Mouse (Mus musculus): ENCODE data around the gene Atcay.

The Atcay gene

GRCm38 (mm10) chr10:81168087-81168431 is 62.6 kb downstream of the Atcay start:
- peak overlapping the region; percentile 87 for H3K4me3 ChIP-seq (replicated peaks; ENCODE audit: low read length)
- H3K36me3 ChIP-seq (ENCODE audit: insufficient read depth, low read length), result peaks cover 31% of the 10 kb centered on the region
- peaks cover 59% of the 10 kb centered on the region for H3K4me1 ChIP-seq (replicated peaks; ENCODE audit: low read depth, low read length)
- no peaks in the 10 kb centered on the region for H3K27me3 ChIP-seq (ENCODE audit: insufficient read depth, low read length)
- H3K9me3 ChIP-seq (ENCODE audit: low read length), result no peaks in the 10 kb centered on the region
- no peak for TF ChIP-seq POU5F1 (IDR thresholded peaks at IDR 0.05; ENCODE audit: borderline replicate concordance, low read length)
- no peak for TF ChIP-seq CTCF (conservative IDR thresholded peaks at IDR 0.05; ENCODE audit: low read length)
- TF ChIP-seq NANOG (IDR thresholded peaks at IDR 0.05; ENCODE audit: borderline replicate concordance, low read length), result no peak

- no peaks in the 10 kb centered on the region for H3K9me3 ChIP-seq (ENCODE audit: low read length)
- H3K4me1 ChIP-seq (replicated peaks; ENCODE audit: low read depth, low read length), result peaks cover 61% of the 10 kb centered on the region
- no peaks in the 10 kb centered on the region for H3K27me3 ChIP-seq (ENCODE audit: insufficient read depth, low read length)
- TF ChIP-seq CTCF (conservative IDR thresholded peaks at IDR 0.05; ENCODE audit: low read length) (no peak), POU5F1 (IDR thresholded peaks at IDR 0.05; ENCODE audit: borderline replicate concordance, low read length) (no peak), NANOG (IDR thresholded peaks at IDR 0.05; ENCODE audit: borderline replicate concordance, low read length) (no peak)
- peak within 1 kb of the TSS; percentile 87 for H3K4me3 ChIP-seq (replicated peaks; ENCODE audit: low read length)
- H3K36me3 ChIP-seq (ENCODE audit: insufficient read depth, low read length), result peaks cover 37% of the 10 kb centered on the region
Measured at GRCm38 (mm10) chr10:81167200-81168086, 63.2 kb downstream of the Atcay start, which contains the start of gene Pias4. Pias4 (minus strand) TSS chr10:81167923.

GRCm38 (mm10) chr10:81165118-81165517 is 65.5 kb downstream of the Atcay start:
- Histone ChIP-seq H3K4me3 (replicated peaks; ENCODE audit: low read length) (no peak overlapping the region), H3K4me1 (replicated peaks; ENCODE audit: low read depth, low read length) (peaks cover 83% of the 10 kb centered on the region), H3K27me3 (ENCODE audit: insufficient read depth, low read length) (no peaks in the 10 kb centered on the region), H3K9me3 (ENCODE audit: low read length) (no peaks in the 10 kb centered on the region), H3K36me3 (ENCODE audit: insufficient read depth, low read length) (peaks cover 60% of the 10 kb centered on the region)
- no peak for TF ChIP-seq NANOG (IDR thresholded peaks at IDR 0.05; ENCODE audit: borderline replicate concordance, low read length)
- TF ChIP-seq POU5F1 (IDR thresholded peaks at IDR 0.05; ENCODE audit: borderline replicate concordance, low read length), result no peak
- no peak for TF ChIP-seq CTCF (conservative IDR thresholded peaks at IDR 0.05; ENCODE audit: low read length)

- Histone ChIP-seq H3K27me3 (ENCODE audit: insufficient read depth, low read length) (no peaks in the 10 kb centered on the region), H3K9me3 (ENCODE audit: low read length) (no peaks in the 10 kb centered on the region), H3K36me3 (ENCODE audit: insufficient read depth, low read length) (peaks cover 86% of the 10 kb centered on the region), H3K4me3 (replicated peaks; ENCODE audit: low read length) (peak overlapping the region; percentile 35), H3K4me1 (replicated peaks; ENCODE audit: low read depth, low read length) (peaks cover 96% of the 10 kb centered on the region)
- no peak for TF ChIP-seq NANOG (IDR thresholded peaks at IDR 0.05; ENCODE audit: borderline replicate concordance, low read length)
- no peak for TF ChIP-seq CTCF (conservative IDR thresholded peaks at IDR 0.05; ENCODE audit: low read length)
Measured at GRCm38 (mm10) chr10:81162318-81162652, 68.3 kb downstream of the Atcay start.

- no peaks in the 10 kb centered on the region for H3K9me3 ChIP-seq (ENCODE audit: low read length)
- H3K4me1 ChIP-seq (replicated peaks; ENCODE audit: low read depth, low read length), result peaks cover 95% of the 10 kb centered on the region
- H3K27me3 ChIP-seq (ENCODE audit: insufficient read depth, low read length), result no peaks in the 10 kb centered on the region
- H3K4me3 ChIP-seq (replicated peaks; ENCODE audit: low read length), result peak overlapping the region; percentile 35
- TF ChIP-seq POU5F1 (IDR thresholded peaks at IDR 0.05; ENCODE audit: borderline replicate concordance, low read length) (no peak), NANOG (IDR thresholded peaks at IDR 0.05; ENCODE audit: borderline replicate concordance, low read length) (no peak), CTCF (conservative IDR thresholded peaks at IDR 0.05; ENCODE audit: low read length) (no peak)
- H3K36me3 ChIP-seq (ENCODE audit: insufficient read depth, low read length), result peaks cover 90% of the 10 kb centered on the region
Measured at GRCm38 (mm10) chr10:81161602-81162317, 68.9 kb downstream of the Atcay start.

GRCm38 (mm10) chr10:81154736-81155135 is 75.9 kb downstream of the Atcay start:
- H3K9me3 ChIP-seq (ENCODE audit: low read length), result no peaks in the 10 kb centered on the region
- TF ChIP-seq CTCF (conservative IDR thresholded peaks at IDR 0.05; ENCODE audit: low read length) (no peak), NANOG (IDR thresholded peaks at IDR 0.05; ENCODE audit: borderline replicate concordance, low read length) (no peak), POU5F1 (IDR thresholded peaks at IDR 0.05; ENCODE audit: borderline replicate concordance, low read length) (no peak)
- peaks cover 77% of the 10 kb centered on the region for H3K4me1 ChIP-seq (replicated peaks; ENCODE audit: low read depth, low read length)
- peaks cover 73% of the 10 kb centered on the region for H3K36me3 ChIP-seq (ENCODE audit: insufficient read depth, low read length)
- H3K27me3 ChIP-seq (ENCODE audit: insufficient read depth, low read length), result no peaks in the 10 kb centered on the region
- H3K4me3 ChIP-seq (replicated peaks; ENCODE audit: low read length), result peak overlapping the region; percentile 60; the same call in 1 of the 2 replicates

Measured in E14TG2a.4 (cell line).